Mouse (Mus musculus): ENCODE measurements around the gene Slfn5.
"Not testable (repeated sequence)": the region's sequence is repeated elsewhere in the genome, so short reads cannot be mapped to it uniquely, and the experiment has no call there.

Gene Slfn5

GRCm38 (mm10) chr11:82950736-82951481 lies at the start of gene Slfn5:
Slfn5 (plus strand) TSS chr11:82951349.
- no peak for DNase-seq (ENCODE audit: low spot score)

- no peak for DNase-seq (ENCODE audit: low spot score)
Observed at GRCm38 (mm10) chr11:82901606-82902310, 49.4 kb upstream of the Slfn5 start.

DNA sequence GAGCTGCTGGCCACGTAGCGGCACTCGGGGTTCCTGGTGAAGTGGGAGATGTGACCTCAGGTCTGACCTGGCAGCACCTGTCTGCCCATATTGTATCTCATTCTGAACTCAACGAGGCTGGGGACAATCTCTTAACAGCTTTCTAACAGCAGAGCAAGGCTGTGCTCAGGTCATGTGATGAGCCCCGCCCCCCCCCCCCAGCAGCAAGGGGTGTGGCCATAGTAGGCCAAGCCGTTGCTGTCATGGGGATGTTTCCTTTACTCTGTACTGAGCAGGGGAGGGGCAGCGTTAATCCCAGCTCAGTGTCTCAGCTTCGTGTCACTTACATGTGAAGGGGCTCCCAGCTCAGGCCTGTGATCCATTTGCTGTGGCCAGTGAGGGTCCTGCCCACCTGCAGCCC lies 46.2 kb upstream of the Slfn5 start:
- no peak for DNase-seq (ENCODE audit: low spot score)

GRCm38 (mm10) chr11:82905816-82906215 lies 45.3 kb upstream of the Slfn5 start:
- no peak for DNase-seq (ENCODE audit: low spot score)

DNA sequence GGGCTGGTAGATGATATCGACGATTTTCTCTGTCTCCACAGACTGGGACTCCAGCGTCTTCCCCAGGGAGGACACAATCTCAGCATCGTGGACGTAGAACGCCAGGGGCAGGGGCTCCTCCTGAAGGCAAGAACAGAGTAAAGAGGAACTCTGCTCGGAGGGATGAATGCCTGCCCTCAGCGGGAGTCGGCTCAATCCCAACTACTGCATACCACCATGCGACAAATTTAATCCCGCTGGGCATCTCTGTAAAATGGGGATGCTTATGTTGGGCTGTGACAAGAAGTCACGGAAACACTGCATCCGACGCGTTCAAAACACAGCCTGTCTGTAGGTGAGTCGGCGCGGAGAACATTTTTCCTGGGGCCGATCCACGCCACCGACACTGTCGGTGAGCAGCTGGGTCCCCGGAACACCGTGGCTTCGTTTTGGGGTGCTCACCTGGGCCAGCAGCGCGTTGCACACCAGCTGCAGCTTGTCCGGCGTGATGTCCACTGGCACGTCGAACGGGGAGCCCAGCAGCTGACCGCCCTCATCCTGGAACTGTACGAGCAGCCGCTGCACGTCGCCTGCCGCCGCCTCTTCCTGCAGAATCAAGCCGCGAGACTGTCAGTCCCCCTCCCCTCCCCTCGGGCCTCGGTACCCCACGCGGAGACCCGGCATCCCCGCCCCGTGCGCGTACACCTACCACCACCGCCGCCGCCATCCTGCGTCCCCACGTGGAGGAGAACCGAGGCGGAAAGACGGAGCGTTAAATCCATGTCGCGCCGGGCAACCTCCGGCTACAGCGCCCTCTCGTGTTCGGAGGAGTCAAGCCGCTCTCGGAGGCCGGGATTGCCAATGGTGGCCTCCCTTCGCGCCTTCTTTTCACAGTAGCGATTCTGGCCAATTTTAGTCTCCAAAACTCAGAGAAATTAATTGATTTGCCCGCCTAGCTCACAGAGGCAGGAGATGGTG lies 43.2 kb upstream of the Slfn5 start, which contains the start of gene Nle1:
TSS of gene Nle1 (minus strand) at position 761 of the 957 bp plus-strand sequence.
- DNase-seq (ENCODE audit: low spot score): peak; percentile 84

DNA sequence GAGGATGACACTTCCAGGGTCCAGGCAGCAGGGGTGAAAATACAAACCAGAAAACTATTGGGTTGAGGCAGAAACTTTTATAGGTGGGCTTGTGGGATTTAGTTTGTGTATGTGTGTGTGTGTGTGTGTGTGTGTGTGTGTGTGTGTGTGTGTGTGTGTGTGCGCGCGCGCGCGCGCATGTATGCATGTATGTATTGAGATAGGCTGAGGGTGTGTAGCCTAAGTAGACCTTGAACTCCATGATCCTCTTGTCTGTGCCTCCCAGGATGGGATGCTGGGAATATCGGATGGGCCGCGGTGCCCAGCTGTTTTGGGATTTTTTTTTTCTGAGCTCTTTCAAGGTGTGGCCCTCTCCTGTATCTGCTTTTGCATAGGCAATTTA lies 42.5 kb upstream of the Slfn5 start:
- no peak for DNase-seq (ENCODE audit: low spot score)

- no peak for DNase-seq (ENCODE audit: low spot score)
Observed at GRCm38 (mm10) chr11:82910250-82910649, 40.9 kb upstream of the Slfn5 start, which contains the start of gene Unc45b. Unc45b (plus strand) TSS chr11:82910550.

- DNase-seq (ENCODE audit: low spot score): no peak
Observed at GRCm38 (mm10) chr11:82910679-82911389, 40.3 kb upstream of the Slfn5 start.

DNA sequence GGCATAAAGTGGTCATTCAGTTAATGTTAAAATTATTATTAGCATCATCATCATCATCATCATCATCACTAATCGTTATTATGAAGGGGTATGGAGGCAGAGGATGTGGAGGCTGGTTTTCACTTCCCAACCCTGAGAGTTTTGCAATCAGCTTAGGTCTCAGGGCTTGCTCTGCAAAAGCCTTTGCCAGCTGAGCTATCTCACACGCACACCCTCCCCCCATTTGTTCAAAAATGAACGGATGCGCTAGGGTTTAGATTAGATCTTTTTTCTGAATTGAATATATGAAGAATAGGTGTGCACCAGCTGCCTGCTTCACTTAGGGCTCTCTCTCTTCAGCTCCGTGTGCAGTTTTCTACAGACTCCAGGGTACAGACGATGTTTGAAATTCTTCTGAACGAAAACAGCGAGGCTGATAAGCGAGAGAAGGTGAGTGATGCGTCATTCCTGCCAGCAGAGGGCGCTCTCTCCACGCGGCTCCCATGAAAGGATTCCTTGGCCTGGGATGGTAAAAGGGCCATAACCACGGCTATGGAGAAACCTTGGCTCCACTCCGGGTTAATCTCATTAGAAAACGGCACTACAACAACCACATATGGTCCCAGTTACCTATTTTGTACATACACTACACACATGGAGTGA lies 36.3 kb upstream of the Slfn5 start:
- DNase-seq (ENCODE audit: low spot score): peak; percentile 21

DNA sequence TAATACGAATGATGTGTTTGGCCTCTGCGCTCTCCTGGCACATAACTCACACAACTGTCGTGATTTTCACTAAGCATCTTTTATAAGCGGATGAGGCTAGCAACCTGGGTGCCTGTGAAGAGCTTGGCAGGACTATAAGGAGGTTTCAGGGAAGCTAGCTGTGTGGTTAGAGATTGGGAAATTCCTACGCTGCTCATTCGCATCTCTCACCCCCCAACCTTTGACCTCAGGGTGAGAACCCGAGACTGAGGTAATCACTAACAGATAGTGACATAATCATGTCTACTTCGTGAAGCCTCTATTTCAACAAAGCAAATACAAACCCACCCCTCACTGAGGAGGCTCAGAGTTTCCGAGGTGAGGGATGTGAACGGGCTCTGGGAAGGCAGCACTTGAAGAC lies 30.4 kb upstream of the Slfn5 start:
- no peak for DNase-seq (ENCODE audit: low spot score)

DNA sequence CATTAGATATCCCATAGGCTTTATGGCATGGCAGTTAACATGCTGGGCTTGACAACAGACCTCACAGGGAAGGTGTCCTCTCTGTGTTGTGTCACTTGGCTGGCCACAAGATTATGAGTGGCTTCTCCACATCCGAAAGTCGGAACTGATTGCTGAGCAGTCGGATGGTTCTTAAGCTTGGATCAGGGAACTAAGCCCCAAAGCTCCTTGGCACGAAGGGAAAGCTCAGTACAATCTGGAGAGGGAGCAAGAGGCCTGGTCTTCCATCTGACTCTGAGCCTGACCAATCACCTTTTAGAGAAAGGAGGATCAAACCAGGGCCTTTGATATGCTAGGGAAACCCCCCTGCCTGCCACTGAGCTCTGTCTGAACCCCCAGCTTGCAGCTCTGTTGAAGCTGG lies 29.5 kb upstream of the Slfn5 start:
- DNase-seq (ENCODE audit: low spot score): no peak

DNA sequence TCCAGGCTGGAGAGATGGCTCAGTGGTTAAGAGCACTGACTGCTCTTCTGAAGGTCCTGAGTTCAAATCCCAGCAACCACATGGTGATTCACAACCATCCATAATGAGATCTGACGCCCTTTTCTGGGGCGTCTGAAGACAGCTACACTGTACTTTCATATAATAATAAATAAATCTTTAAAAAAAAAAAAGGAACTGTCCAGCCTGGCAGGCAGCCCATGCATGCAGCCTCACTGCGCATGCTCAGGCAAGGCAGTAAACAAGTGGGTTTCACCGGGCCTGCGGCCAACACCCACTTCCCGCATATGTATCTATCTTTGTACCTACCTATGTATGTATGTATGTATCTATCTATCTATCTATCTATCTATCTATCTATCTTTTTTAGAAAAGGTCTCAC lies 27.2 kb upstream of the Slfn5 start:
- not testable (repeated sequence) for DNase-seq (ENCODE audit: low spot score)

GRCm38 (mm10) chr11:82928897-82929632 lies 22.1 kb upstream of the Slfn5 start:
- DNase-seq (ENCODE audit: low spot score): no peak

DNA sequence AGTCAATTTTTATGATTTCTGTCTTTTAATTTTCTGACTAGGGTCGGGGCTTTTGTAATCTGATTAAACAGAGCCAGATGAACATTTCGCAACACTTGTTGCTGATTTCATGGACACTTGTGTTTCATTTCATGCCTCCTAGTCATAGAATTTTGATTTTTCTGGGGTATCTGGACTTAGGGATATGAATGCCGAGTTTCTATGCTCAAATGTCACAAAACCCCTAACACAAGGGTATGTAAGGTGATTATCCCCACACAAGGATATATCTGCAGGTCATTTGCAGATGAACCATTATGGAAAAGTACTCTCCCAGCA lies 21.6 kb upstream of the Slfn5 start:
- DNase-seq (ENCODE audit: low spot score): no peak

GRCm38 (mm10) chr11:82930391-82930955 lies 20.7 kb upstream of the Slfn5 start:
- not testable (repeated sequence) for DNase-seq (ENCODE audit: low spot score)

DNA sequence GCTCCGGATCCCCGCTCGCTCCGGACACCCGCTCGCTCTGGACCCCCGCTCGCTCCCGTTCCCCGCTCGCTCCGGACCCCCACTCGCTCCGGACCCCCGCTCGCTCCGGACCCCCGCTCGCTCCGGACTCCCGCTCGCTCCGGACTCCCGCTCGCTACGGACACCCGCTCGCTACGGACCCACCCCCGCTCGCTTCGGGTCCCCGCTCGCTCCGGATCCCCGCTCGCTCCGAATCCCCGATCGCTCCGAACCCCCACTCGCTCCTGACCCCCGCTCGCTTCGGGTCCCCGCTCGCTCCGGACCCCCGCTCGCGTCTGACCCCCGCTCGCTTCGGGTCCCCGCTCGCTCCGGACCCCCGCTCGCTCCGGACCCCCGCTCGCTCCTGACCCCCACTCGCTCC lies 20.0 kb upstream of the Slfn5 start:
- DNase-seq (ENCODE audit: low spot score): not testable (repeated sequence)

DNA sequence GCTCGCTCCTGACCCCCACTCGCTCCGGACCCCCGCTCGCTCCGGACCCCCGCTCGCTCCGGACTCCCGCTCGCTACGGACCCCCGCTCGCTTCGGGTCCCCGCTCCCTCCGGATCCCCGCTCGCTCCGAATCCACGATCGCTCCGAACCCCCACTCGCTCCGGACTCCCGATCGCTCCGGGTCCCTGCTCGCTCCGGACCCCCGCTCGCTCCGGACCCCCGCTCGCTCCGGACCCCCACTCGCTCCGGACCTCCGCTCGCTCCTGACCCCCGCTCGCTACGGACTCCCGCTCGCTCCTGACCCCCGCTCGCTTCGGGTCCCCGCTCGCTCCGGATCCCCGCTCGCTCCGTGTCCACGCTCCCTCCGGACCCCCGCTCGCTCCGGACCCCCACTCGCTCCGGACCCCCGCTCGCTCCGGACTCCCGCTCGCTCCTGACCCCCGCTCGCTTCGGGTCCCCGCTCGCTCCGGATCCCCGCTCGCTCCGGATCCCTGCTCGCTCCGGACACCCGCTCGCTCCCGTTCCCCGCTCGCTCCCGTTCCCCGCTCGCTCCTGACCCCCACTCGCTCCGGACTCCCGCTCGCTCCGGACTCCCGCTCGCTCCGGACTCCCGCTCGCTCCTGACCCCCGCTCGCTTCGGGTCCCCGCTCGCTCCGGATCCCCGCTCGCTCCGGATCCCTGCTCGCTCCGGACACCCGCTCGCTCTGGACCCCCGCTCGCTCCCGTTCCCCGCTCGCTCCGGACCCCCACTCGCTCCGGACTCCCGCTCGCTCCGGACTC lies 19.3 kb upstream of the Slfn5 start:
- DNase-seq (ENCODE audit: low spot score): not testable (repeated sequence)

DNA sequence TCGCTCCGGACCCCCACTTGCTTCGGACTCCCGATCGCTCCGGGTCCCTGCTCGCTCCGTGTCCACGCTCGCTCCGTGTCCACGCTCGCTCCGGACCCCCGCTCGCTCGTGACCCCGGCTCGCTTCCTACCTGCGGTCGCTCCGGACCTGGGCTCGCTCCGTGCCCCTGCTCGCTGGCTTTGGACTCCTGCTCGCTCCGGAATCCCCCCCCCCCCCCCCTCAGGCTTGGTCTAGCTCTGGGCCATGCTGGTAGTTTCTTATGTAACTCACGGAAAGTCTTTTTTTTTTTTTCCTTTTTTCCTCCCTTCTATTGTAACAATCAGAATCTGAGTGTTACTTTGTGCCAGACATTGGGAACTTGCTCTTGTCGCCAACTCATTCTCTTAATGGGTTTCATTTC lies 18.0 kb upstream of the Slfn5 start:
- DNase-seq (ENCODE audit: low spot score): no peak

GRCm38 (mm10) chr11:82943336-82943735 lies 7.8 kb upstream of the Slfn5 start:
- no peak for DNase-seq (ENCODE audit: low spot score)

Data from layer of hippocampus, adult 9-10 months (tissue).